Comparison of ENCODE assay signal across 8 mouse cellular contexts in genomic region chr14:56885986-56886593, GRCm38 (mm10). TPM values are rescaled to one million over a fixed set of nuclear protein-coding genes. Genes with fewer than 3 reads are reported as not detected.
DNase-seq lines count a peak whose midpoint lies in the region; ATAC-seq and TF ChIP-seq lines count a peak whose summit lies in the region.
"Not testable (repeated sequence)": the region's sequence is repeated elsewhere in the genome, so short reads cannot be mapped to it uniquely, and the experiment has no call there.

No protein-coding gene starts in this region.

- not testable (repeated sequence) for TF ChIP-seq POLR2A in cortical plate, adult 2 months (IDR thresholded peaks at IDR 0.05; ENCODE audit: extremely low read depth, insufficient read depth, low read length)

- ATAC-seq in megakaryocyte progenitor cell, adult 5-6 weeks (replicated peaks; ENCODE audit: poor library complexity), result peak; percentile 81

- TF ChIP-seq CTCF in cortical plate, adult 2 months (IDR thresholded peaks at IDR 0.05; ENCODE audit: extremely low read depth, insufficient read depth, low read length), result not testable (repeated sequence)

- not testable (repeated sequence) for H3K4me1 ChIP-seq in cortical plate, adult 2 months (ENCODE audit: control insufficient read depth, insufficient read depth, low read length)

- peak overlapping the region; percentile 45 for H3K4me3 ChIP-seq in cortical plate, adult 2 months (ENCODE audit: insufficient read depth, low read length)

- peak; percentile 39 for DNase-seq in adipocyte (ENCODE audit: low spot score)
- DNase-seq in gastrocnemius, adult 8-10 months (ENCODE audit: low spot score in 2 of 2), result peak; percentile 64 to 74
- DNase-seq in induced T-regulatory cell, adult 2 months (ENCODE audit: low read depth), result peak; percentile 86
- peak; percentile 39 to 67 for DNase-seq in left cerebral cortex, adult 9 months (ENCODE audit: low spot score in 2 of 2)
- peak; percentile 83 to 88 for DNase-seq in right cerebral cortex, postnatal 10 days (ENCODE audit: low spot score in 2 of 2)
- peak; percentile 83 for DNase-seq in urinary bladder, postnatal 14 days (ENCODE audit: low spot score)

- H3K27ac ChIP-seq in cortical plate, adult 2 months (ENCODE audit: insufficient read depth, low read length), result peak overlapping the region; percentile 97

RNA-seq across cellular contexts. Expression of gene Zmym2, which starts 0.4 kb away (rescaled TPM):
- 40.7 and 41.8 TPM in 2 replicates for polyA plus RNA-seq in cortical plate, adult 2 months (2012; rRNA removed)
- 10 to 100 TPM; 32.3 to 42.2 (median 34.7) TPM for total RNA-seq in gastrocnemius, adult 8-10 months (2022)
- total RNA-seq in megakaryocyte progenitor cell, adult 5-6 weeks (2015), result 68.5 and 70.2 TPM in 2 replicates
- 23.9 and 45.6 TPM in 2 replicates for total RNA-seq in megakaryocyte progenitor cell, adult 5-6 weeks (2017)

Comparison
In these comparisons a context has a peak if more than half of its experiments do, and no peak if none do; other contexts are left out.
1. Peak in every context shown above with its lines: DNase-seq, ATAC-seq, H3K4me3 ChIP-seq and H3K27ac ChIP-seq.